Mouse (Mus musculus) hindbrain, embryonic 10.5 days (tissue): ENCODE data around the gene Rbm14. TPM values are rescaled to one million over a fixed set of nuclear protein-coding genes. Genes with fewer than 3 reads are reported as not detected.

Source experiments
- DNase-seq: peaks from one replicate; pipeline ENCODE4 v3.0.0-alpha.2; 2017; ENCODE audit warnings: low spot score
- H3K27ac ChIP-seq: fragments of 300-500 bp; sonication (generic); 2 replicates; pipeline ENCODE4 v1.5.1; 2016; ENCODE audit warnings: mild to moderate bottlenecking, moderate library complexity
- H3K27me3 ChIP-seq: fragments of 300-500 bp; sonication (generic); 2 replicates; pipeline ENCODE4 v1.6.1; 2016; ENCODE audit warnings: mild to moderate bottlenecking; ENCODE audit not compliant: poor library complexity, insufficient read depth, severe bottlenecking
- H3K36me3 ChIP-seq: fragments of 300-500 bp; sonication (generic); 2 replicates; pipeline ENCODE4 v1.6.1; 2016; ENCODE audit warnings: mild to moderate bottlenecking, moderate library complexity
- H3K4me1 ChIP-seq: fragments of 300-500 bp; sonication (generic); replicated peaks from 2 replicates; pipeline ENCODE4 v1.6.1; 2016; ENCODE audit warnings: mild to moderate bottlenecking
- H3K4me3 ChIP-seq: fragments of 300-500 bp; sonication (generic); 2 replicates; pipeline ENCODE4 v1.5.1; 2016; ENCODE audit warnings: mild to moderate bottlenecking, moderate library complexity
- H3K9me3 ChIP-seq: fragments of 300-500 bp; sonication (generic); 2 replicates; pipeline ENCODE4 v1.6.1; 2016; ENCODE audit warnings: mild to moderate bottlenecking, moderate library complexity
- WGBS: fragments of 180-500 bp; shearing (Covaris S2); methylation state at CpG from one replicate; pipeline ENCODE4 v1.1.7; 2016; 5-methylcytosine and 5-hydroxymethylcytosine counted together
- polyA plus RNA-seq: library from polyadenylated mRNA; unstranded; fragments of >200 nt; fragmentation: Nextera tagmentation; extraction: Ambion mirVana; gene quantifications from 2 replicates; pipeline ENCODE4 v1.2.1, GENCODE M21; 2016

Rbm14 gene
- polyA plus RNA-seq, 1 experiment from 2014 or later: 126 TPM

DNA sequence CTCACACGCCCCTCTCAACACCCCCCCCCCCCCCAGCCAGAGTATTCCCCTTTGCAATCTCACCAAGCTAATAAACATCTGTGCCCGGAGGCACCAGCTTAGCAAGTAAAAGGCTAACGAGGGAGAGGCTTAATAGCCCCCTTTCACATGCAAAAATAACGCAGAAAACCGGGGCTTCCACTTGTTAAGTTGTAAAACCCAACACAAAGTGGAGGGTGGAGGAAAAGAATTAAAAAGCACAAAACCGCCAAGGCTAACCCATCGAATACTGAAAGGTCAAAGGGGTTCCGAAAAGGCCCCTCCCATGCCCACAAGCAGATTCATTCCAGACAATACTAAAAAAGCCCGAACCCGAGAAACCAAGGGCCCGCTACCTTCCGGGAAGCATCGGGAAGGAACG is 1.1 kb downstream of the Rbm14 start:
- WGBS: under 1% methylated on average over 14 of the region's 14 CpGs
- peaks cover 27% of the 10 kb centered on the region for H3K4me1 ChIP-seq
- H3K4me3 ChIP-seq: peak overlapping the region; percentile 71
- H3K27ac ChIP-seq: peak overlapping the region; percentile 95
- no peak for DNase-seq
- peaks cover 12% of the 10 kb centered on the region for H3K36me3 ChIP-seq
- H3K9me3 ChIP-seq: no peaks in the 10 kb centered on the region; the same call in 1 of the 2 replicates
- no peaks in the 10 kb centered on the region for H3K27me3 ChIP-seq

DNA sequence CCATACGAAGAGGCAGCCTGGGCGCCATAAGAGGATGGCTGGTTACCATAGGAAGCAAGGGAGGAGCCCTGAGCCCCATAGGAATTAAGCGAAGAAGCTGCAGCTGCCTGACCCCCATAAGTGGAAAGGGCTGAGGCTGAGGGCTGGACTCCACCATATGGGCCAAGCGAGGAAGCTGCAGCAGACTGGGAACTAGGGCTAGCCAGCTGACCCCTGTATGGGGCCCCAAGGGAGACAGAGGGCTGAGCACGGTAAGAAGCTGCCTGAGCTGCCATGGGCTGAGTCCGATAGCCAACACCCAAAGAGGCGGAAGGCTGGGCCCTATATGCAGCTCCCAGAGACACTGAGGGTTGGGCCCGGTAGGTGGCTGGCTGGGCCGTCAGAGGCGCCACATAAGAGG is 8.2 kb downstream of the Rbm14 start:
- H3K9me3 ChIP-seq: no peaks in the 10 kb centered on the region
- DNase-seq: peak; percentile 21
- peak overlapping the region; percentile 40; the same call in 1 of the 2 replicates for H3K27ac ChIP-seq
- WGBS: 84% methylated on average over 10 of the region's 10 CpGs
- H3K27me3 ChIP-seq: no peaks in the 10 kb centered on the region
- peaks cover 23% of the 10 kb centered on the region for H3K4me1 ChIP-seq
- H3K4me3 ChIP-seq: no peak overlapping the region
- H3K36me3 ChIP-seq: peaks cover 72% of the 10 kb centered on the region

- H3K27ac ChIP-seq: no peak overlapping the region
- H3K4me3 ChIP-seq: no peak overlapping the region
- peaks cover 78% of the 10 kb centered on the region for H3K36me3 ChIP-seq
- H3K4me1 ChIP-seq: peaks cover 17% of the 10 kb centered on the region
- 95% methylated on average over 7 of the region's 7 CpGs for WGBS
- DNase-seq: no peak
- no peaks in the 10 kb centered on the region for H3K27me3 ChIP-seq
- H3K9me3 ChIP-seq: no peaks in the 10 kb centered on the region
Measured at GRCm38 (mm10) chr19:4802691-4803091, 8.7 kb downstream of the Rbm14 start.

- peaks cover 79% of the 10 kb centered on the region for H3K36me3 ChIP-seq
Measured at GRCm38 (mm10) chr19:4799083-4799482, 12.4 kb downstream of the Rbm14 start.

DNA sequence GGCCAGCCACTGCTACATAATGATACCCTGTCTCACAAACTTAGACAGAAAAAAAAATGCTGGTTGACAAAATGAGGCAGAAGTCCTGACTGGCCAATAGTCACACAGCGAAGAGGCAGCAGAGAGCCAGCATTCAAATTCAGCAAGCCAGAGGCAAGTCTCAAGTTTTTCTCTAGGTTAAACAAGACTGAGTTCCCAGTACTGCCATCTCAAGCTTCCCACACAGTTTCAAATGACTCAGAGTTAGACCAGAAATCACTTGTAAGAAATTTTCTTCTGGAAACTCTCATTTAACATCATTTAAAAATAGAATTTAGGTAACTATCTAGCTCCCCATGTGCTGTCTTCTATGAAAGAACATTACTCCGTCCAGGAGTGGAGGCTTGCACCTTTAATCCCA is 13.6 kb downstream of the Rbm14 start:
- WGBS: 98% methylated on average over 2 of the region's 2 CpGs
- H3K4me3 ChIP-seq: no peak overlapping the region
- H3K27ac ChIP-seq: no peak overlapping the region
- peaks cover 66% of the 10 kb centered on the region for H3K36me3 ChIP-seq
- H3K9me3 ChIP-seq: no peaks in the 10 kb centered on the region
- no peaks in the 10 kb centered on the region for H3K27me3 ChIP-seq
- peaks cover 14% of the 10 kb centered on the region for H3K4me1 ChIP-seq
- no peak for DNase-seq

More at GRCm38 (mm10) chr19:4799083-4799482, 12.4 kb downstream of the Rbm14 start:
- Histone ChIP-seq H3K27ac (no peak overlapping the region), H3K9me3 (no peaks in the 10 kb centered on the region), H3K4me1 (peaks cover 23% of the 10 kb centered on the region), H3K27me3 (no peaks in the 10 kb centered on the region), H3K4me3 (no peak overlapping the region)
- 94% methylated on average over 5 of the region's 5 CpGs for whole genome bisulfite sequencing
- DNase-seq: no peak

GRCm38 (mm10) chr19:4795929-4796328 is 15.5 kb downstream of the Rbm14 start:
- Histone ChIP-seq H3K27ac (no peak overlapping the region), H3K4me3 (no peak overlapping the region), H3K27me3 (no peaks in the 10 kb centered on the region), H3K4me1 (peaks cover 24% of the 10 kb centered on the region), H3K36me3 (peaks cover 60% of the 10 kb centered on the region), H3K9me3 (no peaks in the 10 kb centered on the region)
- no peak for DNase-seq
- WGBS: 86% methylated on average over 1 of the region's 1 CpGs

- Histone ChIP-seq H3K36me3 (peaks cover 60% of the 10 kb centered on the region), H3K27ac (peak within 1 kb of the TSS; percentile 90)
- under 1% methylated on average over 31 of the region's 31 CpGs for WGBS
Measured at GRCm38 (mm10) chr19:4793831-4794422, 17.5 kb downstream of the Rbm14 start, which contains the start of gene Rbm4. Gene Rbm4, minus strand, starts transcription at chr19:4793901.

DNA sequence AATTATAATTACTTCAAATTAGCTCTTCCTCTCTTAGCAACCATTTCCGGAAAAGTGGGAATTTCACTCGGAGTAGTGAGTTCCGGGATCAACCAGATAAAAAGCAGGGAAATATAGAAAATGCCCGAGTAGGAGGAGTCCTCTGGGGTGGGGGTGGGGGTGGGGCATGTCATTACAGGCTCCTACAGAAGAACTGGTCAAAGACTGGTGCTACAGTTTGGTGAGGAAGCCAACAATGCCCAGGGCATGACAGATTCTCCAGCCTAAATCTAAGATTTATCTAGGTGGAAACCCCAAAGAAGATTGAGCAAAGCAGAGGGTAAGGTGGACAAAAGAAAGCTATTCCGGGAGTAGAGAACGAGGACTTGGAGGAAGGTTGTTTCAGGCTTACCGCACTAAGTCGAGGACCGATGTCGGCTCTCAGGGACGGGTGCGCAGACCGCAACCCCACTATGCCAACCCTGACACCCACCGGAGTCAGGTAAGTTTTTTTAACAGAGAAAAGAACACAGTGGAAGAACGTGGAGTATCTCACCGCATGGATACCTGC is 18.1 kb downstream of the Rbm14 start:
- peaks cover 60% of the 10 kb centered on the region for H3K36me3 ChIP-seq
- H3K27ac ChIP-seq: peak overlapping the region; percentile 90
- no peaks in the 10 kb centered on the region for H3K9me3 ChIP-seq
- no peak for DNase-seq
- H3K4me1 ChIP-seq: peaks cover 40% of the 10 kb centered on the region
- peak overlapping the region; percentile 77 for H3K4me3 ChIP-seq
- no peaks in the 10 kb centered on the region for H3K27me3 ChIP-seq
- WGBS: 2% methylated on average over 16 of the region's 16 CpGs

More at GRCm38 (mm10) chr19:4793831-4794422, 17.5 kb downstream of the Rbm14 start, which contains the start of gene Rbm4:
- Histone ChIP-seq H3K4me1 (peaks cover 40% of the 10 kb centered on the region), H3K27me3 (no peaks in the 10 kb centered on the region), H3K4me3 (peak within 1 kb of the TSS; percentile 77), H3K9me3 (no peaks in the 10 kb centered on the region)
- DNase-seq: peak; percentile 96

- H3K27ac ChIP-seq: no peak overlapping the region
- WGBS: over 99% methylated on average over 2 of the region's 2 CpGs
- H3K4me1 ChIP-seq: peaks cover 27% of the 10 kb centered on the region
- no peaks in the 10 kb centered on the region for H3K9me3 ChIP-seq
- H3K36me3 ChIP-seq: peaks cover 100% of the 10 kb centered on the region
- H3K27me3 ChIP-seq: no peaks in the 10 kb centered on the region
- no peak for DNase-seq
- H3K4me3 ChIP-seq: no peak overlapping the region
Measured at GRCm38 (mm10) chr19:4786313-4786712, 25.1 kb downstream of the Rbm14 start.

GRCm38 (mm10) chr19:4785206-4785605 is 26.2 kb downstream of the Rbm14 start:
- Histone ChIP-seq H3K4me1 (peaks cover 16% of the 10 kb centered on the region), H3K27ac (no peak overlapping the region), H3K27me3 (no peaks in the 10 kb centered on the region), H3K36me3 (peaks cover 100% of the 10 kb centered on the region), H3K4me3 (no peak overlapping the region), H3K9me3 (no peaks in the 10 kb centered on the region)
- DNase-seq: no peak
- 92% methylated on average over 7 of the region's 7 CpGs for WGBS

GRCm38 (mm10) chr19:4782891-4783290 is 28.5 kb downstream of the Rbm14 start:
- DNase-seq: no peak
- Histone ChIP-seq H3K4me3 (no peak overlapping the region), H3K27me3 (no peaks in the 10 kb centered on the region), H3K9me3 (no peaks in the 10 kb centered on the region), H3K36me3 (peaks cover 99% of the 10 kb centered on the region), H3K4me1 (peaks cover 8% of the 10 kb centered on the region; the same call in 1 of the 2 replicates), H3K27ac (no peak overlapping the region)
- 98% methylated on average over 2 of the region's 2 CpGs for WGBS

GRCm38 (mm10) chr19:4772785-4773184 is 38.6 kb downstream of the Rbm14 start:
- DNase-seq: no peak
- WGBS: 92% methylated on average over 3 of the region's 3 CpGs
- no peak overlapping the region for H3K27ac ChIP-seq
- no peaks in the 10 kb centered on the region for H3K27me3 ChIP-seq
- no peak overlapping the region for H3K4me3 ChIP-seq
- no peaks in the 10 kb centered on the region for H3K4me1 ChIP-seq
- H3K36me3 ChIP-seq: peaks cover 100% of the 10 kb centered on the region
- no peaks in the 10 kb centered on the region for H3K9me3 ChIP-seq

GRCm38 (mm10) chr19:4767507-4768148 is 43.8 kb downstream of the Rbm14 start:
- 89% methylated on average over 12 of the region's 12 CpGs for WGBS
- Histone ChIP-seq H3K4me3 (no peak overlapping the region), H3K9me3 (no peaks in the 10 kb centered on the region), H3K4me1 (no peaks in the 10 kb centered on the region), H3K36me3 (peaks cover 100% of the 10 kb centered on the region), H3K27ac (no peak overlapping the region), H3K27me3 (no peaks in the 10 kb centered on the region)
- no peak for DNase-seq
